In the genomic region with DNA sequence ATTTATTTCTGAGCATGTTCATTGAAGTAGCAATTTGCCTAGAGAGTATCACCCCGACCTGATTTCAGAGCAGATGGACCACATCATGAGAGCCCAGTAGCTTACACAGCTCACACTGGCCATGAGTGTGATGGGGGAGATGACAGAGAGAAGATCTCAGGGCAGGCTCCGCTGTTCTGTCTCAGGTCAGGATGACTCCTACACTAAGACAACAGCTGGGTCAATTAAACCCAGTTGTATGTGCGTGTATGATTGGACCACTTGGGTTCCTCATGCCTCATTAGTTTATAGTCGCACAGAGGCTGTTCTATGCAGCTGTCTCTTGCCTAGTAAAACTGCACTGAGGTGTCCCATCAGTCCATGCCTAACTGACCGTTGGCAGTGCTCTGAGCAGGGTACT, we compare ENCODE assay signal across 17 mouse cellular contexts.
"Had no signal": no experiment of that assay in that cellular context is flagged by ENCODE, and none has a peak within 500 bp of the region (broad histone marks: within the 10 kb centered on the region; RNA-seq: fewer than 3 reads in every experiment).

No protein-coding gene starts in this region.

- H3K4me1 ChIP-seq: lung, embryonic 15.5 days; neural tube, embryonic 12.5 days; stomach, embryonic 15.5 days had no signal

- H3K27me3 ChIP-seq: lung, embryonic 15.5 days; midbrain, embryonic 13.5 days; midbrain, embryonic 15.5 days; neural tube, embryonic 12.5 days; stomach, embryonic 15.5 days had no signal

- ATAC-seq: lung, postnatal 0 days; midbrain, embryonic 13.5 days; midbrain, embryonic 15.5 days had no signal

- H3K36me3 ChIP-seq: lung, embryonic 15.5 days; midbrain, embryonic 13.5 days; midbrain, embryonic 15.5 days; neural tube, embryonic 12.5 days; stomach, embryonic 15.5 days had no signal

- H3K27ac ChIP-seq: lung, embryonic 15.5 days; macrophage; midbrain, embryonic 13.5 days; midbrain, embryonic 15.5 days; neural tube, embryonic 12.5 days; stomach, embryonic 15.5 days; stomach, postnatal 0 days had no signal

- DNase-seq: lung, adult 2 months; lung, postnatal 14 days; lung, postnatal 36 days; right cerebral cortex, postnatal 14 days; thymus, adult 2 months; thymus, postnatal 25 days; thymus, postnatal 4 days had no signal

- H3K9me3 ChIP-seq: lung, embryonic 15.5 days; megakaryocyte, embryonic 14.5 days; midbrain, embryonic 13.5 days; midbrain, embryonic 15.5 days; neural tube, embryonic 12.5 days; stomach, embryonic 15.5 days had no signal

- H3K4me2 ChIP-seq: lung, embryonic 15.5 days; midbrain, embryonic 11.5 days; midbrain, embryonic 13.5 days; midbrain, embryonic 15.5 days; neural tube, embryonic 12.5 days; stomach, embryonic 15.5 days had no signal

- H3K9ac ChIP-seq: lung, embryonic 15.5 days; midbrain, embryonic 13.5 days; midbrain, embryonic 15.5 days; neural tube, embryonic 12.5 days; stomach, embryonic 15.5 days had no signal

- H3K4me3 ChIP-seq: lung, embryonic 15.5 days; megakaryocyte, embryonic 14.5 days; midbrain, embryonic 13.5 days; midbrain, embryonic 15.5 days; neural tube, embryonic 12.5 days; stomach, embryonic 15.5 days had no signal
